In genomic region chr12:72760376-72761229, GRCm38 (mm10) we compare ENCODE assay signal across 8 mouse cellular contexts. TPM values are rescaled to one million over a fixed set of nuclear protein-coding genes. Genes with fewer than 3 reads are reported as not detected.
DNase-seq lines count a peak whose midpoint lies in the region; ATAC-seq lines count a peak whose summit lies in the region.

No protein-coding gene starts in this region.

- H3K27me3 ChIP-seq in hindbrain, embryonic 13.5 days, result no peaks in the 10 kb centered on the region

- peak overlapping the region; percentile 97 for H3K27ac ChIP-seq in hindbrain, embryonic 13.5 days

- H3K4me2 ChIP-seq in hindbrain, embryonic 13.5 days, result peak overlapping the region; percentile 58

- H3K4me3 ChIP-seq in hindbrain, embryonic 13.5 days, result peak overlapping the region; percentile 89

- H3K9me3 ChIP-seq in hindbrain, embryonic 13.5 days, result no peaks in the 10 kb centered on the region

- DNase-seq in R1 (ENCODE audit: low read depth, low spot score), result peak; percentile 94
- DNase-seq in cerebellum, postnatal 10 days, result peak; percentile 99
- peak; percentile 89 to 93 for DNase-seq in frontal cortex, postnatal 10 days (ENCODE audit: low spot score in 2 of 2)
- DNase-seq in layer of hippocampus, postnatal 25 days (ENCODE audit: extremely low spot score in 1 of 2, low spot score in 1 of 2), result peak; percentile 92 to 93
- DNase-seq in lung, postnatal 25 days (ENCODE audit: low spot score), result peak; percentile 92
- DNase-seq in retina, embryonic 14.5 days (ENCODE audit: low spot score), result peak; percentile 98
- DNase-seq in urinary bladder, postnatal 14 days (ENCODE audit: low spot score), result peak; percentile 95

- under 1% methylated on average over 64 of the region's 78 CpGs for WGBS in hindbrain, embryonic 13.5 days

- peak overlapping the region; percentile 99 for H3K9ac ChIP-seq in hindbrain, embryonic 13.5 days

- H3K36me3 ChIP-seq in hindbrain, embryonic 13.5 days, result no peaks in the 10 kb centered on the region

- ATAC-seq in hindbrain, embryonic 13.5 days (ENCODE audit: low FRiP score), result peak; percentile 94

- peaks cover 26% of the 10 kb centered on the region for H3K4me1 ChIP-seq in hindbrain, embryonic 13.5 days (replicated peaks)

RNA-seq across cellular contexts. Expression of gene Ppm1a, which starts 3.3 kb away (rescaled TPM):
- polyA plus RNA-seq in hindbrain, embryonic 13.5 days (2015; fragmentation: Nextera tagmentation; extraction: Ambion mirVana), result 60.2 and 63.8 TPM in 2 replicates
- 100 to 1,000 TPM; 236 to 251 TPM for total RNA-seq in layer of hippocampus, postnatal 25 days (2021)

Comparison
In these comparisons a context has a peak if more than half of its experiments do, and no peak if none do; other contexts are left out.
1. Peak in every context shown above with its lines: DNase-seq, ATAC-seq, H3K4me3 ChIP-seq and H3K27ac ChIP-seq.